Mouse (Mus musculus): ENCODE measurements around the gene Adgrd1.
"Not testable (repeated sequence)": the region's sequence is repeated elsewhere in the genome, so short reads cannot be mapped to it uniquely, and the experiment has no call there.

Gene Adgrd1

DNA sequence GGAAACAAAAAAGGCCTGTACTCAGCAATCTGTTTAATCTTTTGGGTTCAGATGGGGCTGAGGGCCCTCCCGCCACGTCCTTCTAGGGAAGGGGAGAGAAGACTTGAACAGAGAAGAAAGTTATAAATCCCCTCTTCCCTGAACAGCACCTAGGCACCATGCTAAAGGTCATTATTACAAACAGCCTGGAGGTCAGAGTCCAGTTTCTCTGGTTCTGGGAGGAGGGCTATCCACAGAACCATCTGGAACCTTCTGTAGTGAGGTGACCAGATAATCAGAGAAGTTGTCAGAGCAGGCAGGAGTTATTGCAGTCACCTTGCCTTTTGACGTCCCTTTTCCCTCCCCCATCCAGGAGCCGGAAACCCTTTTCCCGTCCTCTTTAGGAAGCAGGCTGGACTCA, 2.3 kb upstream of the Adgrd1 start:
- DNase-seq = peak in 1 of 2 experiments; percentile 8

DNA sequence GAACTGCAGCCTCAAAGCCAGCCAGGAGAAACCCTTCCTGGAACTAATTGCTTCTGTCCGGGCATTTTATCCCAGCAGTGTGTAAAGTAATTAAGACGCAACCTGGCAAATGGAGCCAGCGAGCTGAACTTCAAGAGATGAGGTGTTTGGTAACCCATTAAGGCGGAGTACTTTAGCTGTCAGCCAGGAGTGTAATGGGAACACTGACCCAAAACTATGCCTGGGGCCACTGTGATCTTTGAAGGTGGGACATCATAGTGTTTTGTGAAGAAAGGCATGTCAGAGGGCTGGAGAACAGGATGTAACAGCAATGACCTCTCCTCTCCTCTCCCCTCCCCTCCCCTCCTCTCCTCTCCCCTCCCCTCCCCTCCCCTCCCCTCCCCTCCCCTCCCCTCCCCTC, 7.5 kb downstream of the Adgrd1 start:
- no peak for DNase-seq

DNA sequence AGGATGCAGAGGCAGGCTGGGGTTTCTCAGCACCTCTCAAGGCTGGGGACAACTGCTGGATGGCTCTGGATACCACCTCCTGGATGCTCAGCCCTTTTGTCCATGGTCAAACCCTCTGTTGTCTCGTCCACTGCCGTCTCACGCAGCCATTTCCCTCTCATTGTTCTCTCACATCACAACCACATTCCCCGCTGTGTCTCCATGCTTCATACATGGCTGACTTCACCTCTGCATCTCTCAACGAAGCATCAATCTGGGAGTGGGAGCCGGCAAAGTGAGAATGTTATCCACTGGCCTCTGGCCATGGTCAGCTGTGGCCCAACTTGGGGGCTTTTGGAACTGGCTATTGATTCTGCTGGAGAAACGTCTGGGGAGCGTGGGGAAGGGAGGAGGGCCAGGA, 15.2 kb downstream of the Adgrd1 start:
- no peak for DNase-seq

DNA sequence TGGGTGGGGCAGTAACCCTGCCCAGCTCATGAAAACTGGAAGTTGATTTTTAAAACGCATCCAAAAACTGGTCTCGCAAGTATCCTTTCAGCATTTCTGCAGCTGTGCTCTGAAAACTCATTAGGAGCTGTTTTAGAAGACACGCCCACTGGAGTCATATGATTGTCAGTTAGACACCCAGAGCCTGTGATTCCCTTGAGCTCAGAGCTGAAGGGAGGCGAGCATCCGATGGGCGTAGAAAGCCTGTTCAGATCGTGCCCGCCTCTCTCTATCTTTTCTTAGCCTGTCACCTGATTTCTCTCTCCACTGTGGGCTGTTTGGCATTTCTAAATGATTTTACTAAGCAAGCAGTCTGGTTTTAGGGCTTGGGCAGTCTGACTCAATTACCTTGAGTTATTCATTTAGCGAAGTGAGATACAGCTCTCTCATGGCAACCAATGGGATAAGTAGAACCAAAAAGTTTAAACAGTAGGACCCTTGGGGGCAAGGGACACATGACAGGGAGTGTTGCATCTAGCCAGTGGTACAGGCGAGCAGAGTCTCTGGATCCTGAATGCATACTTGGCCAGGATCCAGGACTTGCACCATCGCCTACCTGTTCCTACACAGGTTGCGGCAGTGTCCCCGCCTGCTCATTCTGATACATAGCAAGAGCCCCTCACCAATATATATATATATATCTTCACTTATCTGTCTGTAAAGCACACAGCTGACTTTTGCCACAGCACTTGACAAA, 17.4 kb downstream of the Adgrd1 start:
- DNase-seq = no peak

DNA sequence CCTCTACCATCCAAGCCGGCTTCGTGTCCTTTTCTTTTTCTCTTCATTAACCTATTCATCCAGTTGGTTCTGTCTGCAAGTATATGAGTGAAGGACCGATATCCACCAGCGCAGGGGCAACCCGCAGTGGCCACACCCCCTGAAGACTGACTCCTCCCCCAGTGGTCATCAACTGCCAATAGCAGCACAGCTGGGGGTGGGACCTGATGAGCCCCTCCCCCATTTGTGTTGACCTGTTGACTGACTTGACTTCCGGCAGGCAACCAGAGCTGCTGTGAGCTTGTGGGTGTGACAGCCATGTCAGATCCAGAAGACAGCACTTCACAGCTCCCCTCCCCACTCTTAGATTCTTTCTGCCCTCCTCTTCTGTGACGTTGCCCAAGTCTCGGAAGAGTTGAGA, 19.7 kb downstream of the Adgrd1 start:
- no peak for DNase-seq

DNA sequence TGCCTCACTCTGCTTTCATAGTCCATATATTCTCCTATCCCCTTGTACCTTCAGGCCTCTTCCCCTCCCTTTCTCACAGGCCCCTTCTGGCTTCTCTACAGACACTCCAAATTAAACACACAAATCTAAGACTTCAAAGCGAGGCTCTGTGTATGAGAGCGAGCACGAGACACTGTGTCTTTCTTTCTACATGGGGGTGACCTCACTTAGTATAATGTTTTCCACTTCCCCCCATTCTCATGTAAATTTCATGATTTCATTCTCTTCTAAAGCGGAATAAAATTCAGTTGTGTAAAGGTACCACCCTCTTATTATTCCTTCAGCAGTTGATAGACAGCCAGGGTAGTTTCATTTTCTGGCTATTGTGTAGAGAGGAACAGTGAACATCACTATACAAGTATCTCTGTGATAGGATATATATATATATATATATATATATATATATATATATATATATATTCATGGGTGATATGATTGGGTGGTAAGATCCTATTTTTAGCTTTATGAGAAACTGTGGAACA, 21.1 kb downstream of the Adgrd1 start:
- no peak for DNase-seq

DNA sequence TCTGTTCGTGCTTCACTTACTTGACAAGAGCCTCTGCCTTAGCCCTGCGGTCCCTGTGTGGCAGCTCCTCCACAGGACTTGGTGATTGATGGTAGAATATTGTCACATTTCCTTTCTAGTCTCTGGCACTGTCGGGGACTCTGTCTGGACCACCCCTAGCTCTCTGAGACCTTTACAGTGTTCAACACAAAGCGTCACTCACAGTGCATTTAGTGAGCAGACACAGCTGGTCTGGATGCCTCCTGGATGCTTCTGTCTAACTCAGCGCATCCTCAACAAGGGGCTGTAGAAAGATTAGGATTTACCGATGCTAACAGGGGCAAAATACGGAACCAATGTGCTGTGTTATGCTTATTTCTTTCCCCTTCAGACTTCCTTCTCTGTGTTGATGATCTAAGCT, 22.0 kb downstream of the Adgrd1 start:
- DNase-seq = no peak

DNA sequence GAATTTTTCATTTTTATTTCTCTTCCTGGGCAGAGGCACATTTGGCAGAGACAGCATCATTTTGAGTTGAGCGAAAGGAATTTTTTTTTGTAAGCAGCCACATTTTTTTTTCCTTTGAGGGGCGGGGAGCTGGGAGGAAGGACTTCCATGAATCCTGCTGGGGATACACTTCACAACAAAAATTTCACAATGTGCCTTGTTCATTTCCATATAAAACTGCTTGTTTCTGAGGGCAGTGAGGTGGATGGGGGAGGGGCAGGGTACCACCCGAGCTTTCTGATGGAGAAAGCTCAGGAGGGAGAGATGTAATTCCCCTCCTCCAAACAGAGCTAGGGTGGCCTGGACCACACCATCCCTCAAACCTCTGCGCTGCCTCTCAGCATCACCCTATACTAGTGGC, 22.6 kb downstream of the Adgrd1 start:
- DNase-seq = no peak

DNA sequence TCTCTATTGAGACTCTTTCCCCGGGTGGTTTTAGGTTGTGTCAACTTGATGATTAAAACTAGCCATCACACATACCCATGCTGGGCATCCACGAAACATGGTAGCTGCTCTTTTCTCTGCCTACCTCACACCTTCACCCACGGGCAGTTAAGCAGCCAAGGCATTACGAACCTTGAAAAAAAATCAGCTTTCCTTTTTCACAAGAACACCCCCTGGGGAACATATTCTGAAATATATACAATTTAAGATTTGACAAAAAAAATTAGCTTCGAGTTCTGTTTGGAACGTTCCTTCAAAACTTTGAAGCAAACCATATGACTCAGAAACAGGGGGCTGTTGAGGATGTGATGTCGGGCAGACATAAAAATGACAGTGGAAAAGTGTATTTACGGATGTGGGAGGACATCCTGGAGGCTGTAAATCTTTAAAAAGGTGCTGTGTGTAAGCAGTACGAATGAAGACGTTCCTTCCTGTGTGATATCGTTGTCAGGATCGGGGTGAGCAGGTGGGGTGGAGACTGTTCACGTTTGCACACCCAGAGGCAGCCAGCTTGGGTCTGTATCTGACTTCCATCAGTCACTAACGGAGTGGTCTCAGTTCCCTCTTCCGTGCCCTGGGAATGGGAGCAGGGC, 25.2 kb downstream of the Adgrd1 start:
- no peak for DNase-seq

DNA sequence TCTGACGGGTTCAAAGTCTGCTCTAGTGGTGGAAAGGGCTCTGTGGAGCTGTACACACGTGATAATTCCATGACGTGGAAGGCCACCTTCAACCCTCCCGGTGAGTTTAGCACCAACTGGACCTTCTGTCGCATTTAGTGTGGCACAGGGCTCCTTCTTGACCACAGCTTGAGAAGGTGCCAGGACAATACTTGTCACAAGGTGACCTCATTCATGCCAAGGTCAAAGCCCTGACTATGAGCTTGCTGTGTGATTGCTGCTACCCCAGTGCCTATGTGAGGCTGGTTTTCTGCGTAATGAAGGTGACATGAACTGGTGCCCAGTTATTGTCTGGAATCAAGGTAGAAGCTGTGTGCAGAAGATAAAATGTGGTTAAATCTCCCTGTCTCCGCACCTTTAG, 25.9 kb downstream of the Adgrd1 start:
- no peak for DNase-seq

DNA sequence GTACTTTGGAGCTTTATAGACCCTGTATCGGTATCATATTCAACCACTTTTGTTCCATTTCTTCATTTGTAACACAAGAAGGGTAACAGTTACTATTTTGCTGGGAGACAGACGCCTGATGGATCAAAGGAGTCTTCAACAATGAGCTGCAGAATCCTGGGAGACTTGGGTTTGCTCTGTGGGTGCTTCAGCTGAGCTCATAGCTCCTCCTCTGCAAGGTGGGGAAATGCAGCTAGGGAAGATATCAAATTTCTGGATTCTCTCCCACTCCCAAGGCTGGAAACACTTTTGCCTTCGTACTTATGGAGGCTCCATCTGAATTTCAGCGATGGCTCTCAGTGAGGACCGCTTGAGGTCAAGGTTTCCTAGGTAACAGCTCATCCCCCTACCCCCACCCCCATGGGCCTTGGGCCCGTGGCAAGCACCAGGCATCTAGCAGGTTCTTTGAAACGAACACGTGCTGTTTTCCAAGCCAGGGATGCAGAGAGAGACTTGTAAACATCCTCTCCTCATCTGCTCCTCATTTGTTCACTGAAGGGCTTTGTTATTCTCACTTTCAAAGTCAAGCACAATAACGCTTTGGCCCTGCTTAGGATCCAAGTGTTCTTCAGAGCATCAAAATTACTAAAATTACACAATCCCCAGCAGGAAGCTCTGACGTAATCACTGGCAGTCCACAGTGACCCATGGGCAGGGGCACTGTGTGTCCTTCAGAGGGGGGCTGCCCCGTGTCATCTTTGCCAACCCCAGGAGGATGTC, 27.7 kb downstream of the Adgrd1 start:
- DNase-seq = no peak

DNA sequence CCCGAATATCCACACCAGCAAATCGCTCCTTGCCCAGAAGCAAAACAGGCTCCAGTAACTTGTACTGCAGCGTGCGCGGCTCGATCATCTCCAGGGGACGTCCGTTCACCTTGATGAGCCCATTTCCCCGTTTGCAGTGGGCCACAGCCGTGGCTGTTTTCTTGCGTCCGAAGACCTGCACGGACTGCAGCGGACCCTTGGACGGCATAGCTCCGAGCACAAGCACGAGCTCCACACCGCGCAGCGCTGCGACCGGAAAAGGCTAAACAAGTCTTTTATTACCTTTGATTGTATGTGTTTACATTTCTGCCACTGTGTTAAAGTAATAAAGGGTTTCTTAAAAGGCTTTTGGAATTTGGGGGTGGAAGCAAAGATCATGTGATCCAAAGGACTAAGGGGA, 31.8 kb downstream of the Adgrd1 start:
- DNase-seq = not testable (repeated sequence)

DNA sequence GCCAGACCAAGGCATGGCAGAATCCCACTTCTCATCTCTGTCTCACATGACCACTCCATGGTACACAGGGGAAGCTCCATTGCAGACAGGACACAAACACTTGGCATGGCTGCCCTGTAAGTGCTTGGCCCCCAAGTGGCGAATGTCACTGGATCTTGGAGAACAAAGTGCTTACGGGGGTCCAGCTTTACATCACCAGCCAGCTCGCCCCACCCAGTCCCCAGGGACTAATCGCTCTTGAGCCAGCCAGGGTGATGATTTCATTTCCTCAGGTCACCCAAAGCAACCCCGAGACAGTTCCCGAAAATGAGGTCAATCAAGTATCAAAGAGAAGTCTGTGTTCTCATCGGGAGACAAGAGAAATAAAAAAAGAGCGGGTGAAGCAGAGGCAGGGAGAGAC, 33.8 kb downstream of the Adgrd1 start:
- no peak for DNase-seq

DNA sequence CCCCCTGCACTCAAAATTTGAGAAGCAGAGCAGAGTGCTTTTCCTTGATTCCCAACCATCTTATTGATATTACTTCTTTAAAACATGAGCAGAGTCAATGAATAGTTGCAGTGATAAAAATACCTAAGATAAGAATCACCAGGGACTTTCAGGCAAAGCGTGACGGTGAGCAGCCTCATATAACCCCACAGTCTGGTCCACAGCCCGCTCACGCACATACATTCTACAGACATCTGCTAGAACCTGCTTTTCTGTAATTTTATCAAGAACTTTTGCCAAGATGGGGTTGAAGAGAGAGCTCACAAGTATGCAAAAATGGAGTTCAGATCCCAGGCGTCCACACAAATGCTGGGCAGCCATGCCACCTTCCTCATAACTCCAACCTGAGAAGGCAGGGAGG, 40.9 kb downstream of the Adgrd1 start:
- no peak for DNase-seq

DNA sequence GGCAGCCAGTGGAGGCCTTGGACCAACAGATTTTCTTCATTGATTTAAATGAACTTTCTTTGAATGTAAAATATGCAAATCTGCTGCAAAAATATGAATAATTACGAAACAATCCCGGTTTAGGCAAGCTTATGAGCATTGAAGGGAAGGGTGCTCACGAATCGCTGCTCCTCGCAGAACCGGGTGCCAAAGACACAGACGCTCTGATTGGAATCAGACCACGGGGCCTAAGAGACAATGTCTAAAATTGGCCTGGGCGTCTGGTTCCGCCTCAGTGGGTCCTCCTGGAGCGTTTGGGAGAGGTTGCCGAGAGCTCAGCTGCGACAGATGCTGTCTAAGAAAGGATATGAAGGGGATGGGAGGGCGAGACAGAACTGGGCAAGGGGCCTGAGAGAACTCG, 42.0 kb downstream of the Adgrd1 start:
- no peak for DNase-seq

DNA sequence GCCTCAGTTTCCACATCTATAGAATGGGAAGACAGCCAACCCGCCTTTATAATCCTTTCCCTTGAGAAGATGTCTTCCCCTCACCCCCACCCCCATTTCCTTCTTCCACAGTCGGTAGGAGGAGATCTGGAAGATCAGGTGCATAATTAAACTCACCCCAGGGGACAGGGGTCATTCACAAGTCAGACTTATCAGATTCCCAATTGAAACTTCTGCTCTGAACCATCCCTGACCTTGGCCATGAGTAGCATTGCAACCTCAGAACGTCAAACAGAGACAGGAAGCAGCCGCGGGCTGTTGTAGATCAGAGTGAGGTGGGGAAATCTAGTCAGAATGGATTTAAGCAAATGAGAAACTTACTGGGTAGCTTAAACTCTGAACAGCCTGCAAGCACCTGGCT, 46.3 kb downstream of the Adgrd1 start:
- no peak for DNase-seq

DNA sequence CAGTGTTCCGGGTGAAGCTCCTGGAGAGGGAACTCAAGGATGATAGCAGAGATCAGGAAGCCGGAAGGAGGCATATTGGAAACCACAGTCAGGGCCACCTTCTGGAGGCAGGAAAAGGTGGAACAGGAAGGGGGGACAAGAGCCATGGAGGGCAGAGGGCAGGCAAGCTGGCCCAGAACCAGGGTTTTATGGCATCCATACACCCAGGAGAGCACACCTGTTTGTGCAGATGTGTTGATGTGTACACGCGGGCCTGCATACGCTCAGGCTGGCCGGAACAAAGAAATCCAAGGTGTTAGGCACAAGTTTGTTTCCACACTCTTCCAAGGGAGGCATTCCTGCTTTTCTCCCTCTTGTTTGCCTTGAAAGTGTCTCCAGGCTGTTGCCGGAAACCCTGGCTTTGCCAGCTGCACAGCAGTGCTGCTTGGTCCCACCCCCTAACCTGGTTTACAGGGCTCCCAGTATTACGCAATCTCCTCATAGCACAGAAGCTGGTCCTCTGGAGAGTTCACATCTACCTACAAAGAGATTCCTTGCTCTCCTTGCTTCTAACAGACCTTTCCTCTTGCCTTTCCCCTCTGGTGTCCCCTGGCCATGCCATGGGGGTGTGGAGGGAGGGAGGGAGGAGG, 48.9 kb downstream of the Adgrd1 start:
- DNase-seq = no peak

DNA sequence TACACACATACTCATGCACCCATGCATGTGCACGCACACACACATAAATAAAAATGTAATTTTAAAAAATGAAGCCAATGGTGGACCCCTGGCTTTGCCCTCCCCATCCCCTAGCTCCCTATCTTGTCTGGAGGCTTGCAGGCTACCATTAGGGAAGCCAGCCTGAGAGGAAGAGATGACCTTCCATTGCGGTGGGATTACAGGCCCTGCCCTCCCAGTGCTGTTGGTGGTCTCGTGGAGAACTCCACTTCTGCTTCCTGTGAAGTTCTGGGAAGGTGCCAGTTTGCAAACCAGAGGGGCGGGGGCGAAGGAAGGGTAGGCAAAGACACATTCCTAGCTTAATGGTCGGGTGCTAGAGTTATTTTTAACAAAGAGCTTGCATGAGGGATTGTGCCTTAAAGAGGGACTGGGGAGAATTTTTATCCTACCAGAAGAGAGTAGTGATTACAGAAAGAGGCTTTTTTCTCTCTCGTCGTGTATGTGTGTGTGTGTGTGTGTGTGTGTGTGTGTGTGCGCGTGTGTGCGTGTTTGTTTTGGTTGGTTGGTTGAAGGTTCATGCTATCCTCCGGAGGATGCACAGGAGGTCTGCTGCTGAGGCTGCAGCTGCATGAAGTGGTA, 50.5 kb downstream of the Adgrd1 start:
- no peak for DNase-seq

DNA sequence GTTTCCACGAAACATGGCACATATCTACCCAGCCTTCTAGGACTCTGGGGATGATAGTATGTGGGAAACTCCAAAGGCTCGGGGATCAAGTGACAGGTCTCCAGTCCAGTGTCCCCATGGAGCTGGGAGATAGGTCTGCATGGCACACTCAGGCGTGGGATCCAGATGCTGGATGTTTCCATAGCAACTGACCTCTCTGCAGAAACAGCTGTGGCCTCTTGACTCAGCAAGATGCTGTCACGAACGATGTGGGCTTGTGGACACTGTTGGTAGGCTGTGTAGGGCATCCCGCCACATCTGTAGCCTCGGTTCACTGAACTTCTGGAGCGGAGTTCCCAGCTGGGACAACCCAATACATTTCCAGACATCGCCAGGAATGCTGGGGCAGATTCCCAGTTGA, 51.9 kb downstream of the Adgrd1 start:
- no peak for DNase-seq

DNA sequence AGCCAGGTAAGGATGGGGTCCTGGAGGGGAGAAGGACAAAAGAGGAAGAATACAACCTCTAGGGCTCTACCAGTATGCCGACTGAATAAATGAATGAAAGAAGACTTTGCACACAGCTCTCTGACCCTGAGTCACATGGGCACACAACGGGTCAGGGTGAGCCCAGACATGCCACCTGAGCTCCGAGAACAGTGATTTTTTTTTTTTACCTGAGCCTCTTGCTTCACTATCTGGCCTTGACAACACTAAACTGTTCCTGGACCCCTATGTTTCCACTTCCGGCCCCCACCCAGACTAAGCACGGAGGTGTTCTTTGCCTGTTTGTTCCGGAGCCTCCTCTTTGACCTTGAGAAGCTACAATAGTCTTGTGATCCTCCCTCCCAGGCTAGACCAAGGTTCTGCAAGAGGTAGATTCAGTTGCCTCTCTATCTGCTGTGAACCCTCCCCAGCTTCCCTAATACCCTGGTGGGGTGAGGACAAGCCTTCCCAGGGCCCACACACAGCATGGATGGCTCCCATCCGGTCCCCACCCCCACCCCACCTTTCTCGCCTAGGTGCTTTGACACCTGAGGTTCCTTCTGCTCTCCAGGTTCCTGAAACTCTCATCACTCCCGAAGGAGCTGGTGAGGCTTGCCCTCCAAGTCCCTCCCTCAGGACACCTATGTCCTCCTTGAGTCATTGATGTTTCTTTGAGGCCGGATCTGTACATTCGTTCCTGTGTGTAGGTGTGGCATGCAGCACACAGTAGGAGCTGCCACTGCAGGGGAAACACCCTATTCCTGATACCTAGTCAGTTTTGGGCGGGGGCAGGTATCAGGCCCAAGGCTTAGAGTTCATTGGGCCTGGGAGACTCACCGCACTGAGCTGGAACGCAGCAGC, 58.7 kb downstream of the Adgrd1 start:
- DNase-seq = no peak

DNA sequence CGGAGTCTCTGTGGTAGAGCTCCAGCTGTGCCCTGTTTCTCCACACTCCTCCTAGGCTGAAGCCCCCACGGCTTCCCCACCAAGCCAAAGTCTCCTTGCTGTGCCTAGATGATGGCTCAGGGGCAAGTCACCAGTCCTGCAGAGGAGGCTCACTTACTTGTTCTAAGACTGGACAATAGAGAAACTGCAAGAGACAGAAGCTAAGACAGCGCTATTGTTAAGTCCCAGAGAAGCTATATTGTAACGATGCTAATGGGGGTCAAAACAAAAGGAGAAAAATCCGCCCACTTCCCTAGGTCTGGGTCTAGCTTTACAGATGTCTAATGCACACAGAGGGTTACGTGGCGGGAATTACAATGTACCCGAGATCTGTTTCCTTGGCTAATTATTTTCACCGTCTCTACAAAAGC, 59.4 kb downstream of the Adgrd1 start:
- DNase-seq = no peak
